Mouse (Mus musculus): ENCODE data around the gene Clmn.
"Not testable (repeated sequence)": the region's sequence is repeated elsewhere in the genome, so short reads cannot be mapped to it uniquely, and the experiment has no call there.

DNA sequence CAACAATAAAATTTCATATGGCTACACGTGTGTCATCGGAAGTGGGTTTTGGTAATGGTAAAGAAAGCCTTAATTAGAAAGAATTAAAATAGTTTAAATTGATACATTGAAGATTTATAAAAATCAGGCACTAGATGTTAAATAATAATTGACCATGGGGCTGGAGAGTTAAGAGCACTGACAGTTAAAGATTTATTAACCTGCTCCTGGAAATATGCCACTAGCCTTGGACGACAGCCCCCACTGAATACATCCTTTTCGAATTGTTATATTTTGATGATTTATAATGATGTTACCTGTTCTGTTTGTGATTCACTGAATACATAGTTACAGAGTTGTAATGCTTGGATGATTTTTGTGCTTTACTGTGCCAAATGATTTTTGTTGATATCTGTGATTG, 35.9 kb downstream of the Clmn start:
- not testable (repeated sequence) for TF ChIP-seq POLR2A (IDR thresholded peaks at IDR 0.05; ENCODE audit: borderline replicate concordance, low read depth, low read length); CTCF (IDR thresholded peaks at IDR 0.05; ENCODE audit: low read depth, low read length)
